Mouse (Mus musculus) frontal cortex, adult (tissue): ENCODE results near the gene Ppp1r9a.

Source experiments
- ATAC-seq: cut with Nextera tagmentation; 2 replicates; pipeline ENCODE4 v1.9.2; 2017; ENCODE audit warnings: mild to moderate bottlenecking, moderate library complexity, mixed read lengths; ENCODE audit not compliant: low TSS enrichment

Ppp1r9a gene

DNA sequence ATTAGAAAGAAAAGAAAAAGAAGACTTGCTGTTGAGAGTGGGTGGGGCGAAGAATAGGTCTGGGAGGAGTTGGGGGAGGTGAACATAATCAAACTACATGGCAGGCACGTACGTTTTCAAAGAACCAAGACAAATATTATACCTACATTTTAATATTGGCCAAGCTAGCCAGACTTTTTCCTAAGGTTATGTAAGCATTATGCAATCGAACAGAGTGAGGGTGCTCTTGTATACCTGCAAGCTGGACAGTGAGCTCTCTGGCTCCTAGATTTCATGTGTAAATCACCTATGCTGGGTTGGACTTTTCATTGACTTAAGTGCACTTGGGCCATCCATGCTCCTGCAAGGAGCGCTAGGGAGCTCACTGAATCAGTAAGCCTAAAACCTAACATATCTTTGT, 295.9 kb downstream of the Ppp1r9a start:
- no peak for ATAC-seq

DNA sequence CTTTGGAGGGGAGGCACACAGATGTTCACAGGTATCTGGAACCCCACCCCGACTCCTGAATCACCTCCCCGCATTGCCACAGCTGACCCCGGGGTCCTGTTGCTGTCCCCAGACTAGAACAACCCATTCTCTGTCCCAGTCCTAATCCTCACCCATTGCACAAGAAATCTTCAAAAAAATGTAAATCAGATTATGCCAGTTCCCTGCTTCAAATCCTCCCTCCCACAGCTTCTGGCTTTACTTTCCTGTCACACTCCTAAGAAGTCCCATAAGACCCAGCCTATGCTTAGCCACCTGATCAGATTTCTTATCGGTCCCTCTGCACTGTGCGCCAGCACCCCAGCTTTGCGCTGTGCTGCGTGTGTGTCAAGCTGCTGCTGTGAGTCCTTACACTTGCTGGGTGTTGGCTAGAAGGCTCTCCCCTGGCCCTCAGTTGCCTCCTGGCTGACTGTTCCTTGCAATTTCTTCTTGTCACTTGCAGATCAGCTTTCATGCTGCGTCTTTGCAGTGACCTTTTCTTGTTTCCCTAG, 296.7 kb downstream of the Ppp1r9a start:
- ATAC-seq, result no peak

DNA sequence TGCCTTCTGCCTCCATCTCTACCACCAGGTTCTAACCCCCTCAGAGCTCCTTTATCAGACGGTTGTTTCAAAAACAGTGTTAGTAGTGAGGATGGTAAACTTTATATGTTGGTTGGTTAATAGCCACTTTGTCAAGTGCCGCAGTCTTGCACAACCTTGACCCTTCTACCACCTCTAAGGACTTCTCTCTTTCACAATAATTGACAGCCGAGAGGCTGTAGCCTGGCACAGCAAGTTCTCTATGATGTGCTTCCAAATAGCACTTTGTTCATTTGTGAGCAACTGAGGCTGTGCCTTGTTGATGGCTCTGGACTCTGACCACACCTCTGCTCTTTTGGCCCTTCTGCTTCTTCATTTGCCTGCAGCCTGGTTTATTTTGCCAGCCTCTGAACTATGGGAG, 297.2 kb downstream of the Ppp1r9a start:
- no peak for ATAC-seq

DNA sequence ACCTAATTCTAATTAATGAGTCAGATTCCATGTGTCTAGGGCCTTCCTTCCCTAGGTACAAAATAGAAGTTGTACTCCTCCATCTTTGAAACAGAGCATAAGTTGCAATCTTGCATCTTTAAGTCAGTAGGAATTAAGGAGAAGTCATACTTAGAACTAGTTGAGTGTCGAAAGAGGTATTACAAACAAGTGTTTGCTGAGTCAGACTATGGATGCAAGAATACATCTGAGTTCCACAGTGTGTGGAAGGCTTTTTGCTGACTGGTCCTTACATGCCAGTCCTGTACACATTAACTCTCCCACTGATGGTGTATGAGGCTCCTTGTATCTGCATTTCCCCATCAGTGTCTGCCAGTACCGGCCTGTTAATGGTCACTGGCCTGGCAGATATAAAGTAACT, 305.1 kb downstream of the Ppp1r9a start:
- no peak for ATAC-seq
